Mouse (Mus musculus) intestine, postnatal 0 days (tissue): ENCODE measurements around the gene Tagln. TPM values are rescaled to one million over a fixed set of nuclear protein-coding genes. Genes with fewer than 3 reads are reported as not detected.

Experiments
- ATAC-seq: fragments of 200-750 bp; cut with Nextera tagmentation; 2 replicates; pipeline ENCODE4 v1.8.0; 2017; ENCODE audit warnings: mild to moderate bottlenecking, moderate TSS enrichment, moderate library complexity
- H3K27ac ChIP-seq: fragments of 300-500 bp; sonication (generic); 2 replicates; pipeline ENCODE4 v1.5.1; 2014; ENCODE audit warnings: mild to moderate bottlenecking, low read depth, low read length, moderate library complexity
- H3K27me3 ChIP-seq: fragments of 300-500 bp; sonication (generic); replicated peaks from 2 replicates; pipeline ENCODE4 v1.6.1; 2014; ENCODE audit warnings: low read length, mixed read lengths; ENCODE audit not compliant: control insufficient read depth, insufficient read depth
- H3K36me3 ChIP-seq: fragments of 300-500 bp; sonication (generic); 2 replicates; pipeline ENCODE4 v1.6.1; 2014; ENCODE audit warnings: mild to moderate bottlenecking, moderate library complexity; ENCODE audit not compliant: control insufficient read depth, insufficient read depth
- H3K4me1 ChIP-seq: fragments of 300-500 bp; sonication (generic); replicated peaks from 2 replicates; pipeline ENCODE4 v1.6.1; 2014; ENCODE audit warnings: antibody characterized with exemption, low read length, mixed read lengths; ENCODE audit not compliant: control insufficient read depth, insufficient read depth
- H3K4me2 ChIP-seq: fragments of 300-500 bp; sonication (generic); replicated peaks from 2 replicates; pipeline ENCODE4 v1.6.1; 2014; ENCODE audit warnings: low read depth, mild to moderate bottlenecking, moderate library complexity
- H3K4me3 ChIP-seq: fragments of 300-500 bp; sonication (generic); 2 replicates; pipeline ENCODE4 v1.5.1; 2014; ENCODE audit warnings: low read depth, low read length
- H3K9ac ChIP-seq: fragments of 300-500 bp; sonication (generic); 2 replicates; pipeline ENCODE4 v1.6.1; 2014; ENCODE audit warnings: mild to moderate bottlenecking, low read depth, low read length
- H3K9me3 ChIP-seq: fragments of 300-500 bp; sonication (generic); 2 replicates; pipeline ENCODE4 v1.6.1; 2016; ENCODE audit warnings: mixed run types; ENCODE audit not compliant: control insufficient read depth
- CTCF ChIP-seq: sonication (generic); IDR thresholded peaks from 2 replicates; pipeline ENCODE4 v1.5.1; 2016; ENCODE audit warnings: low read depth, mild to moderate bottlenecking, control low read depth, antibody characterized with exemption, moderate library complexity
- WGBS: fragments of 180-500 bp; shearing (Covaris S2); extraction: QIAGEN DNeasy Blood & Tissue Kit; methylation state at CpG from one replicate; pipeline ENCODE4 v1.1.7; 2014; 5-methylcytosine and 5-hydroxymethylcytosine counted together
- polyA plus RNA-seq: library from polyadenylated mRNA; unstranded; fragments of >200 nt; fragmentation: Nextera tagmentation; extraction: Ambion mirVana; gene quantifications from 2 replicates; pipeline ENCODE4 v1.2.1, GENCODE M21; 2015

The Tagln gene
- polyA plus RNA-seq, 1 experiment from 2014 or later, result 416 TPM

GRCm38 (mm10) chr9:45958023-45958670, 22.3 kb upstream of the Tagln start:
- no peak overlapping the region for H3K4me2 ChIP-seq
- 61% methylated on average over 7 of the region's 7 CpGs for WGBS
- peaks cover 11% of the 10 kb centered on the region; the same call in 1 of the 2 replicates for H3K36me3 ChIP-seq
- no peak for TF ChIP-seq CTCF
- ATAC-seq, result no peak
- H3K27ac ChIP-seq, result no peak overlapping the region
- 0 out of 2 replicates have a peak, but pooled peaks cover 3% of the 10 kb centered on the region for H3K4me1 ChIP-seq
- H3K4me3 ChIP-seq, result no peak overlapping the region
- H3K9me3 ChIP-seq, result no peaks in the 10 kb centered on the region
- H3K27me3 ChIP-seq, result no peaks in the 10 kb centered on the region
- H3K9ac ChIP-seq, result no peak overlapping the region

- no peak; the same call in 1 of the 2 replicates for TF ChIP-seq CTCF
- Histone ChIP-seq H3K4me2 (peak within 1 kb of the TSS; percentile 82), H3K36me3 (peaks cover 17% of the 10 kb centered on the region), H3K9ac (peak within 1 kb of the TSS; percentile 97), H3K4me3 (peak within 1 kb of the TSS; percentile 81), H3K9me3 (no peaks in the 10 kb centered on the region), H3K27ac (peak within 1 kb of the TSS; percentile 98), H3K4me1 (0 out of 2 replicates have a peak, but pooled peaks cover 6% of the 10 kb centered on the region), H3K27me3 (no peaks in the 10 kb centered on the region)
- ATAC-seq, result peak; percentile 90
- 1% methylated on average over 48 of the region's 48 CpGs for WGBS
Observed at GRCm38 (mm10) chr9:45955107-45955963, 19.5 kb upstream of the Tagln start, which contains the start of gene Sidt2. Gene Sidt2, minus strand, starts transcription at chr9:45955258.

GRCm38 (mm10) chr9:45954294-45955106, 18.6 kb upstream of the Tagln start:
- Histone ChIP-seq H3K4me1 (0 out of 2 replicates have a peak, but pooled peaks cover 6% of the 10 kb centered on the region), H3K36me3 (peaks cover 25% of the 10 kb centered on the region), H3K27ac (peak overlapping the region; percentile 98), H3K27me3 (no peaks in the 10 kb centered on the region), H3K4me2 (peak overlapping the region; percentile 82), H3K4me3 (peak overlapping the region; percentile 81), H3K9me3 (no peaks in the 10 kb centered on the region), H3K9ac (peak overlapping the region; percentile 97)
- ATAC-seq, result peak; percentile 76
- TF ChIP-seq CTCF, result no peak
- under 1% methylated on average over 63 of the region's 63 CpGs for WGBS

- peaks cover 33% of the 10 kb centered on the region for H3K36me3 ChIP-seq
- H3K4me3 ChIP-seq, result peak overlapping the region; percentile 81
- 0 out of 2 replicates have a peak, but pooled peaks cover 6% of the 10 kb centered on the region for H3K4me1 ChIP-seq
- WGBS, result 40% methylated on average over 13 of the region's 13 CpGs
- peak overlapping the region; percentile 97 for H3K9ac ChIP-seq
- H3K27me3 ChIP-seq, result no peaks in the 10 kb centered on the region
- no peak for ATAC-seq
- H3K4me2 ChIP-seq, result peak overlapping the region; percentile 82
- TF ChIP-seq CTCF, result no peak
- H3K27ac ChIP-seq, result peak overlapping the region; percentile 98
- no peaks in the 10 kb centered on the region for H3K9me3 ChIP-seq
Observed at GRCm38 (mm10) chr9:45953511-45954293, 17.8 kb upstream of the Tagln start.

- no peaks in the 10 kb centered on the region for H3K27me3 ChIP-seq
- peaks cover 42% of the 10 kb centered on the region for H3K36me3 ChIP-seq
- H3K4me3 ChIP-seq, result no peak overlapping the region
- no peak for TF ChIP-seq CTCF
- peak overlapping the region; percentile 82 for H3K4me2 ChIP-seq
- WGBS, result 80% methylated on average over 7 of the region's 7 CpGs
- ATAC-seq, result no peak
- 0 out of 2 replicates have a peak, but pooled peaks cover 6% of the 10 kb centered on the region for H3K4me1 ChIP-seq
- H3K27ac ChIP-seq, result no peak overlapping the region
- H3K9me3 ChIP-seq, result no peaks in the 10 kb centered on the region
- H3K9ac ChIP-seq, result peak overlapping the region; percentile 97; the same call in 1 of the 2 replicates
Observed at GRCm38 (mm10) chr9:45952890-45953289, 17.0 kb upstream of the Tagln start.
